Mouse (Mus musculus): ENCODE measurements around the gene Sod1.
A peak's percentile ranks its signal among the peaks of the same experiment; 100 is the strongest.

Gene Sod1

DNA sequence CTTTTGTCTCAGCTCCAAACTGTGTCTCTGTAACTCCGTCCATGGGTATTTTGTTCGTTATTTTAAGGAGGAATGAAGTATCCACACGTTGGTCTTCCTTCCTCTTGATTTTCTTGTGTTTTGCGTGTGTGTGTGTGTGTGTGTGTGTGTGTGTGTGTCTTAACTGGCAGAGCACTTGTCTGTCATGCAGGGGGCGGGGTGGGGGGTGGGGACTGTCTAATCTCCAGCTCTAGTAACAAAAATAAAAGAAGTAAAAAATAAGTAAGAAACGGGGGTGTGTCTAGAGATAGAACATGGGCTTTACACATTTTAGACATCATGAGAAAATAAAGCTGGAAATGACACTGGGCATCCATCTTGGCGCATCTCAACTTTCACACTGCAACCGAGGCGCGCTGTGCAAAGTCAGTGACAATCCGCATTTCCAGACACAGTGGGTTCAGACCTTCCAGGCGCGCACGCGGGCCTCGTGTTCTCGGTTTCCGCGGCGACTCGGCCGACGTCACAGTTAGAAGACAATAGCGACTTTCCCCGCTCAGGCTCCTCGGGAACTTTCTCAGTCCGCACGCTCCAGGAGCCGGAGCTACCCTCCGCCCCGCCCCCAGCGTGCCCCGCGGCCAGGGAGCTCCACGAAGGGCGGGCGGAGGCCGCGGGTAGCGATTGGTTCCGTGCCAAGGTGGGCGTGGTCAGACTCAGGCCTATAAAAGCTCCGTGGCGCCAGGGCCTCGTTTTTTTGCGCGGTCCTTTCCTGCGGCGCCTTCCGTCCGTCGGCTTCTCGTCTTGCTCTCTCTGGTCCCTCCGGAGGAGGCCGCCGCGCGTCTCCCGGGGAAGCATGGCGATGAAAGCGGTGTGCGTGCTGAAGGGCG lies at the start of gene Sod1:
Gene Sod1 (plus strand): TSS at position 729 of the 866 bp plus-strand sequence.
- DNase-seq (ENCODE audit: low spot score): peak; percentile 95

DNA sequence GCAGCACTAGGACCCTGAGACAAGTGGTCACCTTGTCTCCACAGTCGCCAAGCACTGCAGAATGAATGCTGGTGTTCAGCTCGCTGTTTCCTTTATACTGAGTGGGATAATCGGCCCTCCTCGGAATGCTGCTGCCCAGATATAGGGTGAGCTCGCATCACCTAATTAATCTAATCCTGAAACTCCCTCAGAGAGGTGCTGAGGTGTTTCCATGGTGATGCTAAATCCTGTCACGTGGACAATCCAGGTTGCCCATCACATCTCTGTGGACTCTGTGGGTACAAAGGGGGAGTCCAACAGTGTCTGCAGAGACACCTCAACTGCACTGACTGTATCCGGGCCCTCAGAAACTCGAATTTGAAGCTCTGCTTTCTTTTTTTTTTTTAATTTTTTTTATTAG lies 49.1 kb upstream of the Sod1 start:
- DNase-seq (ENCODE audit: low spot score): no peak

DNA sequence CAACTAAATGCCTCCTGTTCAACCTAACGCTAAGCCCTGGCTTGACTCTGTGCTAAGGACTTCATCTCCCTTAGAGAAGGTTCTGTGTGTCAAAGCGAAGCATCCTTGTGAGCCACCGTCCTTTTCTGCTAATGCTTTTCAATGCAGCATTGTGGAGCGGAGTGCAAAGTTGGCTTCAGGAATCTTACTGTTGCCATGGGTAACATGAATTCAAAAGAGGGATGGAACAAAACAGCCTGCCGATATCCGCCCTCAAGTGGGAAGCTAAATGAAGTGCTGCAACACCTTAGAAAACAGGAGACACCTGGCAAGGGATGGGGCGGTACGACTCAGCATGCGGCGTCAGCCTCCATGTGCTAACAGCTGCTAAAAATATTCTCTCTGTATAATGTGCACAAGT lies 44.1 kb upstream of the Sod1 start:
- DNase-seq (ENCODE audit: low spot score): no peak

DNA sequence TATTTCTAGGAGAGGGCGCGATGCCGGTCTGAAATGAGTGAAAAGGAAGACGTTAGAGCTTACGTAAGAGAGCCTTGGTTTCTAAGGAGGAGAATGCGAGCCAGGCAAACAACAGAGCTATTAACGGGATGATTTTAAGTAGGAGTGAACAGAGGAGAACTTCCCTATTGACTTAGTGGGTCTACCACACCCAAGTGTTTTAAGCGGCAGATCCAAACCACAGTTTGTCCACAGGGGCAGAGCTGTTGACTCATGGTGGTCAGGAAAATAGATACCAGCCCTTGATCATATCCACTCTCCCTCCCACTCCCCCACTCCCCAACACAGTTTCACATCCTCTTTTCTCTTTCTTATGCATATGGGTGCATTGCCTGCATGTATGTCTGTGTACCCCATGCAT lies 43.1 kb upstream of the Sod1 start:
- DNase-seq (ENCODE audit: low spot score): no peak

DNA sequence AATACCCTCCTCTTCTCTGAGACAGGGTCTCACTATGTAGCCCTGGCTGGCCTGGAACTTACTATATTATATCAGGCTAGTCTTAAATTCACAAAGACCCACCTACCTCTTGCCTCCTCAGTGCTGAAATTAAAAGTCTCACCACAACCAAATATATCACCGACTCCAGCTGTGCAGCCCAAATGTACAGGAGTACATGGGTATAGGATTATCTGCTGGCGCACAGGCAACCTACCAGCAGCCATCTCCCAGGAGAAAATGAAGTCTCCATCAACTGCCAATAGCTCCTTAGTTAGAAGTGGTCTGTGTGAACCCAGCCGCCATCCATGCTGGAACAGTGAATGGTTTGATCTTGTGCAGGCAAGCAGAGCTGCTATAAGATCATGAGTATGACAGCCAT lies 42.1 kb upstream of the Sod1 start:
- DNase-seq (ENCODE audit: low spot score): no peak

DNA sequence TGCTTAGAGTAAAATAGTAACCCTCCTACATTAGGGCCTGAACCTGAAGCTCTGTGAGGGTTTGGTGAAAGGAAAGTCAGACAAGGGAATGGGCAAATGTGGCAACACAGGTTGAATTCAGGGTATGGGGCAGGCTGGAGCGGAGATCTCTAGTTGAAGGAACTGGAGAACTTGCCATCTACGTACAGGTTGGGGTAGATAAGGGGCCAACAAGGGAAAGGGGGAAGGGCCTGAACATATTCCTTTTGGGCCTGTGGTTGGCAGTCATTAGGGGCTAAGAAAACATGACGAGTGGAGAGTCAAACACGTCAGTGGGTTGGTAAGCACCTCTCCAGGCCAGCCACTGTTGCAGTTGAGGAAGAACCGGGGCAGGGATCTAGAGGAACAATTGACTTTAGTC lies 40.7 kb upstream of the Sod1 start:
- no peak for DNase-seq (ENCODE audit: low spot score)

DNA sequence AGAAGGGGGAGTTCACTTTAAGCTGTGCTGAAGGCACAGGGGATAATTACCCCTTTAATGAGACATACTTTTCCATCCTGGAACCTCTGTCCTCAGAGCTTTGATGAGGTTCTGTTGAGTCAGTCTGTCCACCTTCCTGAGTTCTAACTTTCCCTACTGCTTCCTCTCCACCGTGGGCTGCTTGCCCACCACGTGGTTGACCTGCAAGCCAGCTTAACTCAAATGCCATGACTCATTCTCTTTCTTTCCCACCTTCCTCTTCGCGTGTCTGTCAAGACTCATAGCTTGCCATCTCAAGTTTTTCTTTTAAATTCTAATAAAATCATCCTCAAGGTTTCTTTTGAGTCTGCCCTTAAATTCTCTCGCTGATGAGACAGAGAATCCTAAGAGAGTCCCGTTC lies 39.6 kb upstream of the Sod1 start:
- no peak for DNase-seq (ENCODE audit: low spot score)

DNA sequence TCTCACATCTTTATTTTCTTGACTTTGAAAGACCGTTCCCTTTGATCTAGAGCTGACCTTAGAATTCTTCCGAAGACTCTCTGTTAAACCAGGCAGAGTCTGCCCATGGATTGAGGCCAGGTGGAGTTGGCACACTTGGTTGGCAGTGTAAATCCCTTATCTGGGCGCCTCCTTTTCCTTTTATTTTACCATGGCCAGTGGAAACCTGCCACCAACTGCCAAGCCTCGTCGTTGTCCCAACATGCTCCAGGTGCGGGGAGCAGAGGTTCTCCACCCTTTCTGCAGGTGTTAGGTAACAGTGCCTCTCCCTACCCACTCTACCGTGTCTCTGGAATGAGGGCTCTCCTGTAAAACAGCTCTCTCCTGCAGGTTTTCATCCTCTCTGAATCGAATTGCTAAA lies 38.9 kb upstream of the Sod1 start:
- DNase-seq (ENCODE audit: low spot score): no peak

DNA sequence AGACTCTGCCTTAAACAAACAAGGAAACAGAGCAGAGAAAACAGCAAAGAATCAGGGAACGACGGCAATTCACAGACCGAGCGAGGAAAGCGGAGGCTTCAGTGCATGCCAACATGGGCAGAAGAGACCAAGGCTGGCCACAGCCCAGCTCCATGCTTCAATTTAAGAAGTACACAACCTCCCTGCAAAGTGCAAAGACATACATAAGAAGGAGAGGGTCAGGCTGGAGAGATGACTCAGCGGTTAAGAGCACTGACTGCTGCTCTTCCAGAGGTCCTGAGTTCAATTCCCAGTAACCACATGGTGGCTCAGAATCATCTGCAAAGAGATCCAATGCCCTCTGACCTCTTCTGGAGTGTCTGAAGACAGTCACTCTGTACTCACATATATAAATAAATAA lies 36.4 kb upstream of the Sod1 start:
- DNase-seq (ENCODE audit: low spot score): no peak

DNA sequence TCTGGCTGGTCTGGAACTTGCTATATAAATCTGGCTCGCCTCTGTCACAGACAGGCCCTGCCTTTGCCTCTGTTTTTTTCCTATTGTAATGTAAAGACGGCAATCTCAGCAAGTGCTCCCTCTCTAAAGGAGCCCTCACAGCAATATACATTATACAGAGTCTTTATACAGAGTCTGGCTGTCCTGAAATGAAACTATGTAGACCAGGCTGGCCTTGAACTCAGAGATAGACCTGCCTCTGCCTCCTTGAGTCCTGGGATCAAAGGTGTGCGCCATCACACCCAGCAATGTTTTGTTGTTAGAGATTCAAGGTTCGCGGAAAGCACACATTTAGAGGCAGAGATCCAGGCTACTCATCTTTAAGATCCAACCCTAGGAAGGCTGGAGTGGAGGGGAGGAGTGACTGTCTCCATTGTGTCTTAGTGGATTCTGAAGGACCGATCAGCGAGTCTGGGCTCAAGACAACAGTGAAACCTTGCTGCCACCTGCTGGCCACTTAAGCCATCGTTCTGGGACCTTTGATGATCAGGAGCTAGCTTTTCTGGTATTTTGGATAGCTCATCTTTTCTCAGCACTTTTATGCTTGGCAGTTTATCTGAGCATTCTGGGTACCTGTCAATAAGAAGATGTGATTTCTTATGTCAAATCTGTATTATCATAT lies 34.5 kb upstream of the Sod1 start:
- DNase-seq (ENCODE audit: low spot score): peak; percentile 38

DNA sequence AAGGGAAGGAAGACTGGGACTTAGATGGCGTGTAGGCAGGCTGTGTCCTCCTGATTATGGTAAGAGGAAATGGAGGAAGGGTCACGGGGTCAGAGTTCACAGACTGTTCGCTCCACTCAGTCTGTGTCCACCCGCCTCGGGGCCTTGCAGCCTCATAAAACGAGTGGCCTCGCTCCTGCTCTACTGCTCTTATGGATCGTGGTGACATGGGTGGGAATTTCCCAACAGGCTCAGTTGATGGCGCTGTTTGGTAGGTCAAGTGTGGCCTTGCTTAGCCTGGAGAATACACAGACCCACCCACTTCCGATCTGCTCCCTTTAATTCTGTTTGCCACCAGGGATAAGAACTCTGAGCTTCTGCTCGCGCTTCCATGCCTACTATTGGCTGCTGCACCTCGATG lies 33.1 kb upstream of the Sod1 start:
- DNase-seq (ENCODE audit: low spot score): no peak

DNA sequence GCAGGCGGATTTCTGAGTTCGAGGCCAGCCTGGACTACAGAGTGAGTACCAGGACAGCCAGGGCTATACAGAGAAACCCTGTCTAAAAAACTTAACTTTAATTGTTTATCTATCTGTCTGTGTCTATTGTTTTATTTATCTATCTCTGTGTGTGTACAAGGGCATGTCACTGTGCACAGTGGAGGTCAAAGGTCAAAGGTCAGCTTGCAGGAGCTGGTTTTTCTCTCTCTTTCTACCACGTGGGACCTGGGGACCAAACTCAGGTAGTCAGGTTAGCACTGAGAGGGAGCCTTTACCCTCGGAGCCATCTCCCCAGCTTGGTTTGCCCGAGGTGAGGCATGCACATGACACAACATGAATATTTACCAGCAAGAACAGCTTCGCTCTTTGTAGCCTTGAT lies 29.3 kb upstream of the Sod1 start:
- no peak for DNase-seq (ENCODE audit: low spot score)

DNA sequence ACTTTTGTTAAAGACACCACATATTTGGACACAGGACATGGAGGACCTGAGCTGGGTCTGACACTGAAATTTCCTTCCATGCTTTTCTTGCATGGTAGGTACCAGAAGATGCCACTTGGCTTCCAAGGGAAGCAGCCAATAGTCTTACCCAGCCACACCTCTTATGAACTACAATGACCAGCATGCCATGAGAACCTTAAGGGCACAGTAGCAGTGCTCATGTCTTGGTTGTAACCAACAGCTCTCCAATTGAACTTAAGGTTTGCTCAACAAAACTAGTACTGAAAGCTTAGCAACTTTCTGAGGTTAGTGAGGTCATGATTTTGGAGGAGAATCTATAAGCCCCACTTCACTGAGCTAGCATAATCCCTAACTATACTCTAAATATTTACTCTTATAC lies 26.8 kb upstream of the Sod1 start:
- DNase-seq (ENCODE audit: low spot score): no peak

DNA sequence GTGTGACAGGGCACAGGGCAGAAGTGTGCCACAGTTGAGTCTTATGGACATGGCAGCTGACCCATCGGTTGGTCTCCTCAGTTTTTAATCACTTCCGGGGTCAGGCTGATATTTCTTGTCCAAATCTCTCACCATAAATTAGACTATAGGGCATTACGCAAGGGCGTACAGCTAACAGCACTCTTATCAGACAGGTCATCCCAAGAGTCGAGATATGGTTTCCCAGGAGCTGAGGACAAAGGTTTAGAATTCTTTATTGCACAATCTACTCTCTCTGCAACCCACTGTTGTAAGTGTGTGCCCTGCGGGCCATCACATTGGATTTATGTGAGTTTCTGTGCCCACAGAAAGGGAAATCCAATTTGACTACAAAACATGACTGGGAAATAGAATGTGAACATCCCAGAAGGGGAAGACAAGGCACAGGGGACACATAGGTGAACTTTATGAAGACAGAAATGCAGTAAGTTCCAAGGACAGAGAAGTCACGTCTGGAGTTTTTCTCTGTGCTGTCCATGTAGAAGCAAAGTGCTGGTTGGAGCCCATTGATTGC lies 23.8 kb upstream of the Sod1 start:
- no peak for DNase-seq (ENCODE audit: low spot score)

DNA sequence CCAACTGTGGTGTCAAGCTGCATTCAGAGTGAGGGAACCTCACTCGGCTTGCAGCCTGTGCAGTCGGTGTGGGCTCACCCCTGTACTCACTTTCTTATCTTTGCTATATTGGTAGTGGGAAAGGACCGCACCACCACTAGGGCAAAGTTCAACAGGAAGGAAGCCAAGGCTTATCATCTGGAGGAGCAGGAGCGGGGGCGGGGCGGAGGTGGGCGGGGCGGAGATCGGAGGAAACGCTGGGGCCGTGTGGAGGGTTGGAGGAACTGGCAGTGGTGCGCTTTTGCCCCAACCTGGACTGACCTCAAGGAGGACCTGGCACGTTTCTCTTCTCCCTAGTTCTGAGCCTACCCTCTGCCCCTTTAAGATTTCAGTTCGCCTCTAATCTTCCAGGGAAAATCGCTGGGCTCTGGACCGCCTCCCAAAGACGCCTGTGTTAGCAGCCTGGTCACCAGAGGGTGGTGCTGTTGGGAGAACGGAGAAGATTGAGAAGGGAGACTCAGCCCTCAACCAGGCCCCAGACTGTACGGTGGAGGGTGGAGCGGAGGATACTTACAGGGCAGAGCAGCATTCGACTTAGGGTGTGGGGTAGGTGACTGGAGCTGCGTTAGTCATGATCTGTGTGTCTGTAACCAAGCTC lies 23.1 kb upstream of the Sod1 start:
- DNase-seq (ENCODE audit: low spot score): peak; percentile 59

DNA sequence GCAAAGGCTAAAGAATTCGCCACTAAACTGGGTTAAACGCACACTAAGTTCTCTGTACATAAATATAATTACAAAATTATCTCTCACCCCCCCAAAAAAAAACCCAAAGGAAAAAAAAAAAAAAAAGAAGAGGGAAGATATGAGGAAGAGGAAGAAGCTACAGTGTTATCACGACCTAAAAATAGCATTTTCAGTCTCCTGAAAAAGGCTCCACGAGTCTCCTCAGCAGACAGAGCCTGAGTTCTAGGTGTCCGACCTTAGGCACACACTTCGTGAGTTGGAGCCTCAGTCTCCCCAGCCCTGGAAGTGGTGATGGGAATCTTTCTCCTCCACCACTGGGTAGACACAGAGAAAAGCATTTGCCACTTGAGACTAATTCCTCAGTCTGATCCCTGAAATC lies 21.9 kb upstream of the Sod1 start:
- no peak for DNase-seq (ENCODE audit: low spot score)

DNA sequence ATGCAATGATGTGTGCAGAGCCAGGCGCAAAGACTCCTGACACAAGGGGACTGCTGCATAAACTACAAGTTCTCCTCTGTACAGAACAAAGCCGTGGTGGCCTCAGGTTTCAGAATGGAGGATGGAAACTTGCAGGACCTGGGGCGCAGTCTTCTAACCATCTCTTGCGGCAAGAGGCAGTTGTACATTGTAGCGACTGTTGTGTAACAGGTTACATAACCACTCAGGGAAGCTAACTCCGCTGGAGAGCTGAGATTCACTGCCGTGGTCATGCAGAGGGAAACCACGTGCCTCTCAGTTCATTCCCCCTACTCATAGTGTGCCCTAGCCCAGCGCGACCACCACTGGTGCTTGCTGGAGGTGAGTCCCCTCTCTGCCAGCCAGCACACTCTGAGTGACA lies 21.4 kb upstream of the Sod1 start:
- no peak for DNase-seq (ENCODE audit: low spot score)

DNA sequence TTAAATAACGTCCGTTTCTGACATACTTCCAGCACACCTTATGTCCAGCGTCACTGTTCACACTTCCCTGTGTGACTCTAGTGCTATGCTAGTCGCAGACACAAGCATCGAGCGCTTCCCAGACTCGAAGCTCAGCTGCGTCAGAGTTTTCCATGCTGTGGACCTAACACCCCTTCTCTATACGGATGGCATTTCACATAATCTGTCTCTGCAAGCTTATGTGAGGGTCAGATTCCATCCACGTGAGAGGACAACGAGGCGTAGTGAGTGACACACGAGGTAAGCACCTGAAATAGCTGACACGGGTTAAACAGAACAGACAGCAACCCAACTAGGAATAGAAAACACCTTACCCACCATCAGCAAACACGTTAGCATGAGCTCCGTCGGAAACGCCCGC lies 18.4 kb upstream of the Sod1 start:
- no peak for DNase-seq (ENCODE audit: low spot score)

DNA sequence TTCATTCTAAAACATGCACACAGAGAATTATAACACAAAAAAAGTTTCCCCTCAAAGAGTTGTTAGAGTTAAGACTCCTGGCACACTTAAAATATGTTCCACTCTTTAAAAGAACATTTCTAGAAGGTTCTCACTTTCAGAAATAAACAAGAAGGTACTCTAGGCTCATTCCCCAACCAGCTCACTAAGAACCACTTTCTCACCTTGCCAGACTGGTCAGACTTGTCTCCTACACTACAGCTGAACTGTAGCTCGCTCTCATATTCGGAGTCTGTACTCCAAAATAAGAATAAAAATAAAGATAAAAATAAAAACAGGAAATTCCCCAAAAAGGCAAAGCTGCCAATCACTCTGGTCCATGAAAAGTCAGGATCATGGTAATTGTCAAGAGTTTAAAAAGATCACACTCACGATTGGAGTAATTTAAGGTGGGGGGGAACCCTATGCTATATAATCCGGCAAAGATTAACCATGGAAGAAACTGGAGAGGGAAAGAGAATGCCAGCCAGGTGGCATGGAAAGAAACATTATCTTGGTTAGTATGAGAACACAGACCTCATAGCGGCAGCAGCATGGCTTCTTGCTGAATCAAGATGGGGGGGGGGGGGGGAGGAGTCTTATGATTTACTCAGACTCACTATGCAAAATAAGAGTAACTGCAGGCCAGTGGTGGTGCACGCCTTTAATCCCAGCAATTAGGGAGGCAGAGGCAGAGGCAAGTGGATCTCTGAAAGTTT lies 17.2 kb upstream of the Sod1 start:
- no peak for DNase-seq (ENCODE audit: low spot score)

DNA sequence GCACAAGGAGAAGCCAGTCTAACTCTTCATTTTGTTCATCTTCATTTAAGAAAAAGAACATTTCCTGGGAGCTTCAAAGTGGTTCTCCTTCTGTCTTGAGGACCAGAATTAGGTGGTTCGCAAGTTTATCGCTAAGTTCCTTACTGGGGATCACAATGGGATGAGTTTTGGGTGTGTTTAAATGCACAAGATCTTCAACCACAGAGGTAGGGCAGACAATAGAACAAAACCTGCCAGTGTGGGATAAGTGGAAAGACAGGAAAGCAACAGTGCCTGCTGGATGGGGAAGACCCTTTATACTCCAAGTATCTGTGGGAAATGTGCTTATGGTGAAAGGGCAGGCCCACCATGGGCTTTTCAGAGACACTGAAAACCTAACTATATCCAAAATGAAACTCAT lies 15.7 kb upstream of the Sod1 start:
- DNase-seq (ENCODE audit: low spot score): no peak

DNA sequence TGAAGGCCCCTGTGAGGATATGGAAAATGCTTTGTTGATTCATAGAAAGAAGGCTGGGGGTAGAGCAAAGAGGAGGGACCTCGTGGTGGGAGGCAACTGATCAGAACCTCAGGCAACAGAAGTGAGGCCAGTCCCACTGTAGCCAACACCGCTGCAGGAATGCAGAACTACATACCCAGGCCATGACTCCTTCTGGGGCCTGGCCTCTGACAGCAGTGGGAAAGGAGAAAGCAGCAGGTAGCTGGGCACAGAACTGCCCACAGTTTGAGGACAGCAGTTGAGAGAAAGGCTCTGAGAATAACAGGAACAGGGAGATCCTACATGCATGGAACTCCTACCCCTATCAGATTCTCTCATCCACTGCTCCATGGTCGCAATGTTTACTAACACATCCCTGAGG lies 11.6 kb upstream of the Sod1 start:
- no peak for DNase-seq (ENCODE audit: low spot score)

DNA sequence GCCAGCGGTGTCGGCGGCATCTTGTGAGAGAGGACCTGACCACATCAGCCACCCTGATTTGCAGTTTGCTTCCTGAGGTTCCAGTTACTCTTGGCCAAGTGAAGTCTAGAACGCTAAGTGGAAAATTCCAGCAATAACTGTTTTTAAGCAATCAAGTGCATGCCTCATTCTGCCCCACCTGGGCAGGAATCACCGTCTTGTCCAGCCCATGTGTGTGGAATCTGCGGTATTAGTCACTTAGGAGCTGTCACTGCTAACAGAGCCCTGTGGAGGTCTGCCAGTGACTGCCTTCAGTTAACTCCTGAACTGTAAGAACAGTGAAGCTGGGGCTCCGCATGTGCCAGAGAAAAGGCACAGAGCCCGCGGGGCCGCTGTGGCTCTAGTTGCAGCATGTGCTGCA lies 9.8 kb upstream of the Sod1 start:
- DNase-seq (ENCODE audit: low spot score): no peak

Data from testis, postnatal 14 days (tissue).